Mouse (Mus musculus): ENCODE results near the gene Fto.

DNA sequence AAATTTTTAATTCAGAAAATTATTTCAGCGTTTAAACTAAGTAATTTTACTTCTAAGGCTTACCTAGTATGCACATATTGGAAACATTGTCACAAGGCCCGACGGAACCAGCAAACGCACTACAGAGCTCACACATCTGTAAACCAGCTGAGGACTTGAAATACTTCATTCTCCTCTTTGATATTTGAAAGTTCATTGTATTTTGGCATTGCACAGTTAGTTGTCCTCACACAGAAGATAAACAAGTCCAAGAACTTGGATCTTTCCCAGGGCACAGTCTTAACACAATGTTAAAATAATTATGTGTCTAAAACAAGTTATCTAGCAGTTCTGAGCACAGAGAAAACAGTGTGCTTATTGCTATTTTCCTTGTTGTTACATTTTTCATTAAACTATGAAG is 22.7 kb upstream of the Fto start:
- TF ChIP-seq POLR2A (IDR thresholded peaks at IDR 0.05; ENCODE audit: extremely low read depth, insufficient read depth, low read length) (no peak), CTCF (IDR thresholded peaks at IDR 0.05; ENCODE audit: extremely low read depth, insufficient read depth, low read length) (no peak)
